Mouse (Mus musculus) c-Kit-positive CD71-negative TER-119-negative erythroid progenitor cells, embryonic 14.5 days (primary cell): ENCODE results near the gene Slc24a3.

ENCODE experiments used
- DNase-seq: peaks from one replicate; pipeline ENCODE4 v3.0.0-alpha.2; 2013; ENCODE audit warnings: low read depth

The Slc24a3 gene

DNA sequence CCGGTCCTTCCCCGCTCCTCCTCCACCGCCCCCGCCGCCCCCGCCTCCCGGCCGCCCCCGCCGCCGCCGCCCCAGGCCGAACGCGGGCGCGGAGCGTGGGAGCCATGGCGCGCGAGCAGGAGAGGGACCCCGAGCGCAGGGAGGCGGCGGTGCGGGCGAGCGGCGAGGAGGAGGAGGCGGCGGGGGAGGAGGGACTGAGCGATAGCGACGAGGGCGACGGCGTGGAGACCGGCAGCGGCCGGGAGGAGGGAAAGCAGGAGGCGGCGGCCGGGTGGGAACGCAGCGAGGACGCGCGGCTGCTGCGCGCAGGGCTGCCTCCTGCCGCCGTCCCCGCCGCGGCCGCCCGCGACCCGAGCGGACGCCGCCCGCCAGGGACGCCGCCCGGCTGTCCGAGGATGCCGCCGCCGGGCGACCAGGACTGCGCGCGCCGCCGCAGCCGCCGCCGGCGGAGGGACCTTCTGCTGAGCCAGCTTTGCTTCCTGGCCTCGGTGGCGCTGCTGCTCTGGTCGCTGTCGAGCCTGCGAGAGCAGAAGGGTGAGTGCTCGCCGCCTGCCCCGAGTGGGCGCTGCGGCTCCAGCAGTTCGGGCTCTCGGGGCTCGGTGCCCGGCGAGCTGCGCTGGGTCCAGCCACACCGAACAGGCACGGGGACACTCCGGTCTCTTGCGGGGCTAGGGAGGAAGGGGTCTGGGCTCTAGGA is at the start of gene Slc24a3:
Gene Slc24a3, plus strand, starts transcription at position 91 of the 697 bp plus-strand sequence.
- peak; percentile 56 for DNase-seq

DNA sequence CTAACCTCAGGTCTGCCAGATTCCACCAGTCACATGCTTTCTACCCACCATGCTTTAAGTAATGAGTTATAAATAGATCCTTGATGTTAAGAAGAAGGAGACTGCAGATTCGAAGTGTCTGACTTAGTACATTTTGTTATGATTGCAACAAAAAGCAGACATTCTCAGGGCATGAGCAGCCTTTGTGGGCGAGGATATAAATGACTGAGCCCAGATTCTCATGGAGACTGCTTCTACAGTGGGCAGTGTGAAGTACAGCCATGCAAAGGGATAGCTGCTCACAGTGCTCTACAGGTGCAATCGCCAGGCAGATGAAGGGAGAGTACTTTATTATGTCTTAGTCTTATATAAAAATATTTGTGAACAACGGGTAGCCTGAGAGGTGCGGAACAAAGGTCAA is 49.8 kb upstream of the Slc24a3 start:
- DNase-seq: no peak

DNA sequence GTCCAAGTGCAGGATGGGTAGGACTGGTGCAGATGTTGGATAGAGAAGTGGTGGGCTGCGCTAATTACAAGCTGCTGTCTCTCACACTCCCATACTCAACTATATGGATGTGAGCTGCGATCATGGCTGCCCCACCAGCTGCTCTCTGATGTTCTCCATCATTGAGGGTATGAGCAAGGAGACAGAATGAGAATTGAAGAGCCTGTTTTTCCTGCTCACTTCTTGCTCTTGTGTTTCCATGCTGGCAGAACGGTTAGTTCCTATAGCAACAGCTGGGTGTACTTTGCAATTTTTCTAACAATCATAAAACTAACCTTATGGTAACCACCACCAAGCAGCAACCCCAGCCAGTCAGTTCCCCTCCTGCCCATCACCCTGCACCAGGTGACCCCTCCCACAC is 39.8 kb upstream of the Slc24a3 start:
- DNase-seq: no peak

GRCm38 (mm10) chr2:145136625-145137291 is 30.8 kb upstream of the Slc24a3 start:
- DNase-seq: no peak

- no peak for DNase-seq
Observed at GRCm38 (mm10) chr2:145150407-145150806, 17.1 kb upstream of the Slc24a3 start.

DNA sequence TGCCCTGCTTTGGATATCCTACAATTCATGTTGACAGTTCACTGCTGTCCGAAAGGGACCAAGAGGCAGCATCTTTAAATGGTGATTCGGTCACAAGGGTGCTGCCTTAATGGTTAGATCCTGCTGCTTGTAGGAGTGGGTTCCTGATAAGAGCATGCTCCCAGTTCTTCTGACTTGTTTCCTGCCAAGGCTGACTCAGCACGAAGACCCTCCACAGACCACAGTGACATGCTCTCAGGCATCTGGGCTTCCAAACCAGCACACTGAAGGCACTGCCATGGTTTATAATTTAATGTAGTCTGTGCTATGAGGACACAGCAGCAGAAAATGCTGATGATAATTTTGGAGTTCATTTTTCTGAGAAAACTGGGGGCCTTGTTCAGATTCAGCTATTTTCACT is 16.7 kb upstream of the Slc24a3 start:
- DNase-seq: no peak

DNA sequence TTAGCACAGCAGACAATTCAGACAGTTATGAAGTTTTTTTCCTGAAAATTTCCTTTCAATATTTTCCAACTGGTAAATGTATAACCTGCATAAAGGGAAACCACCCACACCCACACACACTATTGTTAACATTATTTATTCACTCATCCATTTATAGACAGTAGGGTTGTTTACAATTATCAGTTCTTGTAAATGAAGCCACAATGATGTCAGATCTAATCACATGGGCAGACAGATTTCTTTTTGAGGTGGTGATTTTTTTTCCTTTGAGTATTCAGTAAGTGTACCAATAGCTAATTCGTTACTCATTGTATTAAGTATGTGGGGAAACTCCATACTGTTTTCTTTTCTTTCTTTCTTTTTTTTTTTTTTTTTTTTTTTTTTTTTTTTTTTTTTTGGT is 15.3 kb upstream of the Slc24a3 start:
- no peak for DNase-seq

- DNase-seq: no peak
Observed at GRCm38 (mm10) chr2:145158972-145159371, 8.6 kb upstream of the Slc24a3 start.

- DNase-seq: peak; percentile 57
Observed at GRCm38 (mm10) chr2:145161046-145161700, 6.4 kb upstream of the Slc24a3 start.

DNA sequence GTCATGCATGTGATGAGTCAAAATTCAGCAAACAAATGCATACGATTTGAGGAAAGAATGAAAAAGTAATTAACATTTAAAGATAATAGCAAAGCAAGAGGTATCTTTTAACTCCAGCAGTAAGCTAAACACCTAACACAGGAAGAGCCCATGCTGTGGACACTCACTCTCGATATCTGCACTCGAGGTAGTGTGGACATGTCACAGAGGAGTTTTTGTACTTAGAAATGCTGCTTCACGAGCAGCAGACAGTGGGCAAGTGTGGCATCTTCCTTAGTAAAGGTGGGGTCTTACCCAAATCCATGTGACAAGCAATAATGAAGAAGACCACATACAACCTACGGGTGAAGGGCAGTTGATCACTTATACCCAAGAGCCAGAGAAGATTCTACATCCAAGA is 3.5 kb upstream of the Slc24a3 start:
- no peak for DNase-seq

DNA sequence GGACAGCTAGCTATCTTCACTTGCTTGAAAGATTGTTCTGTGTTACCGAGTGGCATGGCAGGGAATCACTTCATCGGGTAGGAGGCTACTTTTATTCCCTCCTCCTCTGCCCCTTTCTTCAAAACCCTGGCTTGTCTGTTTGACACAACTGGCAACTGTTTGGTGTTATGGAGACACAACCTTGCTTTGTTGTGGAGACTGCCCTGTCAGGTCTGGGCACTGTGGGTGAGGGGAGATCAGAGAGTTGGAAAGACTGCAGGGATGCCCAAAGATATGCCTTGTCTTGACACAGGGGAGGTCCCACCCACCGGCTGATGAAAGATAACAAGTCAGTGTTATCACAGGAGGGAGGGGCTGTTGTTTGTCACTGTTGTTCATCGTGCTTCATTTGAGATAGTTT is 3.0 kb upstream of the Slc24a3 start:
- DNase-seq: no peak

DNA sequence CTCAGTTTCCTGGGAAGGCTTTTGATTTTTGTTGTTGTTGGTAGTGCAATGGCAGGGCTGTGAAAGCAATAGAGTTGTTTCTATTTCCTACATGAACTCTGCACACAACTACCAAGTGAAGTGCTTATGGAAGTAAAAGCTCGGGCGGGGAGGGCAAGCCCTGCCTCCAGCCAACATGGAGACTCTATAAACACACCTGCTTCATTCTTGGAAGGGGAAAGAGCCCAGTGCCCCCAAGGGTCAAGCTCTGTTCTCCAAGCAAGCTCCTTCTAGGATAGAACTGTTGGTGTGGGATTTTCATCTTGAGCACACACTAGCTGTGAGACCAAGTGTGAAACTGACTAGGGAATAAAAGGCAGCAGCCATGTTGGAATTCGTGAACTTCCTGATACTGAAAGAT is 2.5 kb upstream of the Slc24a3 start:
- no peak for DNase-seq

GRCm38 (mm10) chr2:145165854-145166253 is 1.7 kb upstream of the Slc24a3 start:
- DNase-seq: no peak

DNA sequence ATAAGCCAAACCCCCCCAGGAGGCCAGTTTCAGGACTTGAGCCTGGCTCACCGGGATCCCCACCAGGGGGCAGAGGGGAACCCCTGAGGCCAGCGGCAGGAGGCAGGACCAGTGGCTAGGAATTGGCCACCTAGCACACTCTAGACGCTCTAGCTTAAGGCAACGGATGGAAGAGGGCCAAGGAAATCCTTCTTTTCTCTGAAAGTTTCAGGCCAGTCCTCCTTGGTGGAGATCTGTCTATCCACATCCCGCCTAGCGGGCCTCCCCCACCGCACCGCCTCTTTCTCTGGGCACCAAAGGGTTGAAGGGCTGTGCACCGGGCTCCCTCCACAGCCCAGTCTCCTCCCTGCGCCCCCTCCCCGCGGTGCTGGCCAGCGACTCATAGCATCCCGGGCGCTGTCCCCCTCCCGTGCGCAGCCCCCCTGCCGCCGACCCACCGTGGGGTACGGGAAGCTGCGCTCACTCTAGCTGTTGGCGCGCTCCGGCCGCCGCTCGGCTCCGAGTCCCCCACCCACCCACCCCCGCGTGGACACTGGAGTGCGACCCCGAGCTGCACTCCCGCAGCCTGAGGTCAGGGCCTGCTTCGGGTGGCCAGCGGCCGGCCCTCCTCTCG is 397 bp upstream of the Slc24a3 start:
- DNase-seq: peak; percentile 54

DNA sequence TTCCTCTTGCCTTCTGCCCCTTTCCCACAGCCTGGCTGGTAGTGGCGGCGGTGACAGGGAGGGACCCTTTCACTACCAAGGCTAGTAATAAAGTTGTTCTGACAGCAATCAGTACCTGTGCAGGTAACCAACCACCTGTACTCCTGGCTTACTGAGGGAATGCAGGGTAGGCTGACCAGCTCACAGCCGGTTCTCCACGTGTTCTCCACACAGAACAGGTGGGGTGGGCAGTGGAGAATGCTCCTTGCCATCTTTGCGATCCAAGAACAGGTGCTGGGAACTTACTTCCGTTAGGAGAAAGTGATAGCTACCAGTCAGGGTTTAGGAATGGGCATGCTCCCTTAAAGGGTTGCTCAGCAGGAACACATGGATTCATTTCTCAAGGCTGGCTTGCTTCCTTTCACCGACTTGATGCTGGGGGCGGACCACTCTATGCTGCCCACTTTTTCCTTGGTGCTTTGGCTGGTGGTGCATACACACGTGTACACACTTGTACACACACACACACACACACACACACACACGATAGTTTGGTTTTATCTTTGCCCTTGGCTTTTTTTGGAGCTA is 934 bp downstream of the Slc24a3 start:
- no peak for DNase-seq

GRCm38 (mm10) chr2:145172978-145173655 is 5.6 kb downstream of the Slc24a3 start:
- no peak for DNase-seq

DNA sequence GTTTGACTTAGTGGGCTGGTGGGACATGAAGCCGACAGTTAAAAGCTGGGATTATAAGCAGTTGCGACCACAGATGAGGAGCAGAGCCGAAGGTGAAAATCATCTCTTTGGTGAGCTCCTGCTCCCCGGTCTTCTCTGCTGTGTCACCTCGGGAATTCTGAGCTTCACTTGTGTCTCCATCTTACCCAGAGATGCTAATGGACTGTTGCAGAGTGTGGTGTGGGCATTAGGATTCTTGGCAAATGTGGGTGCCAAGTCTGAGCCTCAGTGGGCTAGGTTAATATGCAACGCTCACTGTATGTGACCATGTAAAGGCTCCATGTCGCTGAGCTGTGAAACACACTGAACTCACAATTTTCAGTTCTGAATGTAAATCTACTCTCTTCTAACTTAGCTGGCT is 7.5 kb downstream of the Slc24a3 start:
- no peak for DNase-seq

DNA sequence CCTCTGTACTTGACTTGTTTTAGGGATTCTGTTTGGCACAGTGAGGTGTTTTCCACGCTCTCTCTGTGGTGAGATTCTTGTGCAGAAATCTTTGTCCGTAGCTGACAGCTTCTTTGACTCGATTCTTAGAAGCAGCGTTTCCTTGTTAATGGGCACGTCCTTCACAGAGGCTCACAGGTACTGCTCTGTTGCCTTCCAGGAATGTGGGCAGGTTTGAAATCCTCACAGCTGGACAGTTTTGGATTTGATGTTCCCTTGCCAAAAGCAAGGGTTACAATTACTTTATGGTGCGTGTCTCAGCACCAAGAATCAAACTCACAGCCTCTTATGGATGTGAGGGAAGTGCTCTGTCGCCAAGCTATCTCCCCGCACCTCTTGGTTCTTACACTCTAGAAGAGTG is 14.9 kb downstream of the Slc24a3 start:
- DNase-seq: no peak

DNA sequence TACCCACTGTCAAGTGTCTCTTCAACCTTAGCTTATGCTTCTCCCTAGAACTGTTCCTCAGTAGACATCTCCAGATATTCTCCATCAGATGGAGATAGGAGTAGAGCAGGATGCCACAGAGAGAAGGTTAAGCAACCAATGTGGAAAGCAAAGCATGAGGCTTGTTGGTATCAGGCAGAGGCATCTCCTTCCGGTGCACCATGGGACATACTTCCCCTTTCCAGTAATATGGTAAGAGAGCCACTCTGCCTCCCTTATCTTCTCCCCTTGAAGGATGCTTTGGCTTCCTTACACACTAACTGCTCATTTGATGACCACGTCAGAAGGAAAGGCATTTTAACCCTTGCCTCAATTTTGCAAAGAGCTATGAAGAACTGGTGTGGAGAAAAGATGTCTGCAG is 21.3 kb downstream of the Slc24a3 start:
- no peak for DNase-seq

DNA sequence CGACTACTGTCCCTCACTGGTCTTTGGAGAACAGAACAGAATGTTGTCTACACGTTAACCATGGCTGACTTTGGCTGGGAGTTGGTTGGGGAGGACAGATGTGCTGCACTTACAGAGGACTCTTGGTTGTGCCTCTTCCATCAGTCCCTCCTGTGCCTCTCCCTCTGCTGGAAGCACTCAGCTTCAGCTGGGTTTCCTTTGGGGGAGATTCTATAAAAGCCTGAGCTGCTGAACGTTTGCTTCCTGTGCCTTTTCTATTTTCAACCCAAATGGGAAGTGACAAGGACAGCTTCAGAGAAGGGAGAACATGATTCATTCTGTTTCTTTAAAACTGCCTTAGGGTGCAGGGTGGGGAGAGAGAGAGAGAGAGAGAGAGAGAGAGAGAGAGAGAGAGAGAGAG is 28.5 kb downstream of the Slc24a3 start:
- no peak for DNase-seq

DNA sequence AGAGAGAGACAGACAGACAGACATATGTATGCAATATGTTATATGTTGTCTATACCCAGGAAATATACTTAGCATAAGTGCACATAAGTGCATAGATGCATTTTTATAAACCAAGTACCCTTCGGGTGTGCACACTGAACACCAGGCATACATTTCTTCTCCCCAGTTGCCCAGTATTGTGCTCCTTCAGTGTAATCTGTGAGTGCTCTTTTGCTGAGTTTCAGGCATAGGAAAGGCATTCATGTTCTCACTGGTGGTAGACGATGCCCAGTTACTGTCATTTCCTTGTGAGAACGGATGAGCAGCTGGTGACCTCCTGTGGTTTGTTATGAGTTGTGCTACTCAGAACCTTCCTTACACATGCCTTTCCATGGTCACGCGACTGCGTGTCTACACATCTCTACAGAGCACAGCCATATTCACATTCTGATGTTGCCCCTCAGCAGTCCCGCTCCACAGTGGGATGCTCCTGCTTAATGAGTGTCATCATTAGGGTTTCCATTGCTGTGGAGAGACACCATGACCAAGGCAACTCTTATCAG is 29.0 kb downstream of the Slc24a3 start:
- DNase-seq: no peak

DNA sequence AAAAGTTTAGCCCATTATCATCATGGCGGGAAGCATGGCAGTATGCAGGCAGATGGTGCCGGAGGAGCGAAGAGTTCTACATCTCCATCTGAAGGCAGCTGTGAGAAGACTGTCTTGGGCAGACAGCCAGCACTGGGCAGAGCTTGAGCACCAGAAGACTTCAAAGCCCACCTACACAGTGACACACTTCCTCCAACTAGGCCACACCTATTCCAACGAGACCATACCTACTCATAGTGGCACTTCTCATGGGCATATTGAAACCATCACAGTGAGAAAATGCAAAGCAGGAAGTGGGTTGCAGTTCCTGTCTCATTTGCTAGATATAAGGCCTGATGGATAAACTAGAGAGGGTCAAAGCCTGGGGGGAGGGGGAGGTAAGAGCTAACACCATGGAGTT is 29.5 kb downstream of the Slc24a3 start:
- DNase-seq: no peak
